Mouse (Mus musculus) hematopoietic stem cell, adult 5-6 weeks (primary cell): ENCODE measurements at regions not wholly inside any gene's neighbourhood (a gene's known extent, or its start where the extent isn't known, plus 50 kb on each side); places are given as distances from the start of the nearest gene placed in this dataset.
A peak's percentile ranks its signal among the peaks of the same experiment; 100 is the strongest.

ENCODE experiments used
- ATAC-seq, 2 experiments: fragments of 125-278 bp in 1 of 2; replicated peaks in 1 of 2; 2 replicates each; pipeline ENCODE4 v1.8.0; 2016 to 2017; ENCODE audit warnings: inconsistent platforms in 2 of 2, mild to moderate bottlenecking in 2 of 2, moderate number of reproducible peaks in 2 of 2, low read depth in 1 of 2, moderate TSS enrichment in 1 of 2; ENCODE audit not compliant: low FRiP score in 2 of 2, poor library complexity in 2 of 2, severe bottlenecking in 2 of 2, insufficient read depth in 1 of 2, low TSS enrichment in 1 of 2

GRCm38 (mm10) chr8:78877423-78877822 is 56.5 kb upstream of the Lsm6 start:
- ATAC-seq = no peak

- ATAC-seq = peak; percentile 87 to 91
These were observed 68.8 kb upstream of the Lsm6 start for GRCm38 (mm10) chr8:78889708-78890107.

GRCm38 (mm10) chr8:78890571-78890970 is 69.6 kb upstream of the Lsm6 start:
- ATAC-seq = no peak

GRCm38 (mm10) chr8:78899887-78900286 is 78.9 kb upstream of the Lsm6 start:
- ATAC-seq = peak; percentile 53 to 78

- no peak for ATAC-seq
These were observed 82.1 kb upstream of the Lsm6 start for GRCm38 (mm10) chr8:78903034-78903433.

GRCm38 (mm10) chr8:78907918-78908317 is 87.0 kb upstream of the Lsm6 start:
- no peak for ATAC-seq

- ATAC-seq = no peak
These were observed 90.4 kb upstream of the Lsm6 start for GRCm38 (mm10) chr8:78911288-78911873.

- no peak for ATAC-seq
These were observed 91.5 kb upstream of the Lsm6 start for GRCm38 (mm10) chr8:78912470-78912869.

GRCm38 (mm10) chr8:78913823-78914222 is 92.9 kb upstream of the Lsm6 start:
- ATAC-seq = no peak

- ATAC-seq = no peak
These were observed 97.4 kb upstream of the Zfp827 start for GRCm38 (mm10) chr8:78930610-78931397.

GRCm38 (mm10) chr8:78932069-78932468 is 96.2 kb upstream of the Zfp827 start:
- ATAC-seq = no peak

- ATAC-seq = no peak
These were observed 88.2 kb upstream of the Zfp827 start for GRCm38 (mm10) chr8:78940049-78940448.

- ATAC-seq = no peak
These were observed 86.7 kb upstream of the Zfp827 start for GRCm38 (mm10) chr8:78941558-78941957.

GRCm38 (mm10) chr8:78944367-78944766 is 83.9 kb upstream of the Zfp827 start:
- ATAC-seq = no peak

GRCm38 (mm10) chr8:78945607-78946006 is 82.6 kb upstream of the Zfp827 start:
- no peak for ATAC-seq

GRCm38 (mm10) chr8:78946085-78946484 is 82.2 kb upstream of the Zfp827 start:
- ATAC-seq = no peak

GRCm38 (mm10) chr8:78975034-78975433 is 53.2 kb upstream of the Zfp827 start:
- peak; percentile 83 to 97 for ATAC-seq
